Mouse (Mus musculus) lung, postnatal 0 days (tissue): Measurements from ENCODE around the gene Cuta. TPM values are rescaled to one million over a fixed set of nuclear protein-coding genes. Genes with fewer than 3 reads are reported as not detected.

Experiments used
- ATAC-seq: fragments of 200-750 bp; cut with Nextera tagmentation; 2 replicates; pipeline ENCODE4 v1.8.0; 2017; ENCODE audit warnings: moderate library complexity
- DNase-seq: peaks from one replicate; pipeline ENCODE4 v3.0.0-alpha.2; 2016; ENCODE audit warnings: low spot score
- H3K27ac ChIP-seq: fragments of 300-500 bp; sonication (generic); 2 replicates; pipeline ENCODE4 v1.5.1; 2014; ENCODE audit warnings: antibody characterized with exemption, mild to moderate bottlenecking, low read length, mixed read lengths
- H3K27me3 ChIP-seq: fragments of 300-500 bp; sonication (generic); replicated peaks from 2 replicates; pipeline ENCODE4 v1.6.1; 2014; ENCODE audit warnings: low read length, mixed read lengths; ENCODE audit not compliant: insufficient read depth
- H3K36me3 ChIP-seq: fragments of 300-500 bp; sonication (generic); 2 replicates; pipeline ENCODE4 v1.6.1; 2014; ENCODE audit warnings: low read length, mixed read lengths; ENCODE audit not compliant: insufficient read depth
- H3K4me1 ChIP-seq: fragments of 300-500 bp; sonication (generic); 2 replicates; pipeline ENCODE4 v1.6.1; 2014; ENCODE audit warnings: antibody characterized with exemption, low read depth, low read length, mixed read lengths; ENCODE audit not compliant: insufficient read depth
- H3K4me2 ChIP-seq: fragments of 300-500 bp; sonication (generic); replicated peaks from 2 replicates; pipeline ENCODE4 v1.6.1; 2014; ENCODE audit warnings: low read depth, mild to moderate bottlenecking, low read length, moderate library complexity, mixed read lengths
- H3K4me3 ChIP-seq: fragments of 300-500 bp; sonication (generic); 2 replicates; pipeline ENCODE4 v1.5.1; 2014; ENCODE audit warnings: low read depth, low read length
- H3K9ac ChIP-seq: fragments of 300-500 bp; sonication (generic); replicated peaks from 2 replicates; pipeline ENCODE4 v1.6.1; 2014; ENCODE audit warnings: low read depth, mild to moderate bottlenecking
- H3K9me3 ChIP-seq: fragments of 300-500 bp; sonication (generic); 2 replicates; pipeline ENCODE4 v1.6.1; 2016; ENCODE audit warnings: low read length, mixed read lengths
- CTCF ChIP-seq: IDR thresholded peaks from 2 replicates; pipeline ENCODE4 v1.5.1; 2016; ENCODE audit warnings: antibody characterized with exemption, mild to moderate bottlenecking
- EP300 ChIP-seq: IDR thresholded peaks from 2 replicates; pipeline ENCODE4 v1.6.1; 2016; ENCODE audit warnings: antibody characterized with exemption, mild to moderate bottlenecking, control low read depth
- WGBS: fragments of 180-500 bp; shearing (Covaris S2); extraction: QIAGEN DNeasy Blood & Tissue Kit; methylation state at CpG from one replicate; pipeline ENCODE4 v1.1.7; 2014; 5-methylcytosine and 5-hydroxymethylcytosine counted together
- polyA plus RNA-seq: library from polyadenylated mRNA; unstranded; fragments of >200 nt; fragmentation: Nextera tagmentation; extraction: Ambion mirVana; gene quantifications from 2 replicates; pipeline ENCODE4 v1.2.1, GENCODE M21; 2015

Gene Cuta
- polyA plus RNA-seq, 1 experiment from 2014 or later: 180 TPM

- H3K9me3 ChIP-seq: no peaks in the 10 kb centered on the region
- H3K36me3 ChIP-seq: no peaks in the 10 kb centered on the region
- no peak overlapping the region for H3K4me2 ChIP-seq
- TF ChIP-seq EP300: no peak
- TF ChIP-seq CTCF: peak; percentile 58
- no peaks in the 10 kb centered on the region for H3K27me3 ChIP-seq
- H3K9ac ChIP-seq: no peak overlapping the region
- H3K27ac ChIP-seq: no peak overlapping the region
- DNase-seq: no peak
- no peak for ATAC-seq
- no peak overlapping the region for H3K4me3 ChIP-seq
- peaks cover 6% of the 10 kb centered on the region; the same call in 1 of the 2 replicates for H3K4me1 ChIP-seq
Measured at GRCm38 (mm10) chr17:26975415-26975814, 36.0 kb upstream of the Cuta start.

- H3K9me3 ChIP-seq: no peaks in the 10 kb centered on the region
- WGBS: 89% methylated on average over 15 of the region's 15 CpGs
- no peaks in the 10 kb centered on the region for H3K27me3 ChIP-seq
- no peak for DNase-seq
- TF ChIP-seq CTCF (no peak), EP300 (no peak)
- no peak for ATAC-seq
- no peak overlapping the region for H3K4me2 ChIP-seq
- no peaks in the 10 kb centered on the region for H3K36me3 ChIP-seq
- H3K4me1 ChIP-seq: peaks cover 6% of the 10 kb centered on the region; the same call in 1 of the 2 replicates
- H3K4me3 ChIP-seq: peak overlapping the region; percentile 93; the same call in 1 of the 2 replicates
- no peak overlapping the region for H3K27ac ChIP-seq
- H3K9ac ChIP-seq: no peak overlapping the region
Measured at GRCm38 (mm10) chr17:26974547-26974946, 35.2 kb upstream of the Cuta start.

GRCm38 (mm10) chr17:26972703-26973574, 33.6 kb upstream of the Cuta start, which contains the start of gene Zbtb9:
Zbtb9 (plus strand) TSS chr17:26973167.
- Histone ChIP-seq H3K9ac (peak within 1 kb of the TSS; percentile 58), H3K9me3 (no peaks in the 10 kb centered on the region), H3K4me1 (peaks cover 6% of the 10 kb centered on the region; the same call in 1 of the 2 replicates), H3K27ac (peak within 1 kb of the TSS; percentile 90), H3K4me3 (peak within 1 kb of the TSS; percentile 93), H3K4me2 (peak within 1 kb of the TSS; percentile 74), H3K27me3 (no peaks in the 10 kb centered on the region), H3K36me3 (no peaks in the 10 kb centered on the region)
- under 1% methylated on average over 60 of the region's 75 CpGs for WGBS
- ATAC-seq (peak; percentile 100), DNase-seq (peak; percentile 98)
- TF ChIP-seq CTCF: no peak
- TF ChIP-seq EP300: no peak

GRCm38 (mm10) chr17:26972107-26972506, 32.7 kb upstream of the Cuta start:
- Histone ChIP-seq H3K4me3 (peak overlapping the region; percentile 93), H3K36me3 (0 out of 2 replicates have a peak, but pooled peaks cover 3% of the 10 kb centered on the region), H3K4me1 (peaks cover 6% of the 10 kb centered on the region; the same call in 1 of the 2 replicates), H3K4me2 (peak overlapping the region; percentile 74), H3K9me3 (no peaks in the 10 kb centered on the region), H3K27me3 (no peaks in the 10 kb centered on the region), H3K9ac (peak overlapping the region; percentile 58), H3K27ac (peak overlapping the region; percentile 90)
- WGBS: 0% methylated on average over 3 of the region's 3 CpGs
- no peak for TF ChIP-seq CTCF
- no peak for TF ChIP-seq EP300
- DNase-seq (no peak), ATAC-seq (no peak)

GRCm38 (mm10) chr17:26971247-26971905, 32.0 kb upstream of the Cuta start:
- H3K4me1 ChIP-seq: peaks cover 6% of the 10 kb centered on the region; the same call in 1 of the 2 replicates
- no peak for DNase-seq
- H3K9me3 ChIP-seq: no peaks in the 10 kb centered on the region
- H3K36me3 ChIP-seq: 0 out of 2 replicates have a peak, but pooled peaks cover 3% of the 10 kb centered on the region
- 54% methylated on average over 7 of the region's 8 CpGs for WGBS
- H3K27ac ChIP-seq: peak overlapping the region; percentile 11; the same call in 1 of the 2 replicates
- no peak for ATAC-seq
- H3K4me2 ChIP-seq: peak overlapping the region; percentile 74
- no peak overlapping the region for H3K4me3 ChIP-seq
- H3K9ac ChIP-seq: no peak overlapping the region; the same call in 1 of the 2 replicates
- TF ChIP-seq EP300 (no peak), CTCF (no peak)
- no peaks in the 10 kb centered on the region for H3K27me3 ChIP-seq

GRCm38 (mm10) chr17:26970221-26970620, 30.9 kb upstream of the Cuta start:
- no peak for TF ChIP-seq CTCF
- no peak for TF ChIP-seq EP300
- peaks cover 6% of the 10 kb centered on the region; the same call in 1 of the 2 replicates for H3K4me1 ChIP-seq
- no peak overlapping the region for H3K4me3 ChIP-seq
- no peak overlapping the region for H3K27ac ChIP-seq
- DNase-seq: no peak
- 0 out of 2 replicates have a peak, but pooled peaks cover 3% of the 10 kb centered on the region for H3K36me3 ChIP-seq
- no peaks in the 10 kb centered on the region for H3K27me3 ChIP-seq
- ATAC-seq: no peak
- no peak overlapping the region for H3K9ac ChIP-seq
- WGBS: 52% methylated on average over 5 of the region's 12 CpGs
- H3K4me2 ChIP-seq: no peak overlapping the region
- H3K9me3 ChIP-seq: no peaks in the 10 kb centered on the region
